Mouse (Mus musculus) skeletal muscle tissue, adult 2 months (tissue): Measurements from ENCODE around the gene Nlrp9b.
"Not testable (repeated sequence)": the region's sequence is repeated elsewhere in the genome, so short reads cannot be mapped to it uniquely, and the experiment has no call there.

Experiments used
- DNase-seq: peaks from one replicate; pipeline ENCODE4 v3.0.0-alpha.2; 2012; ENCODE audit warnings: low read depth, low spot score

Gene Nlrp9b

GRCm38 (mm10) chr7:20122479-20122878 lies 131.2 kb downstream of the Nlrp9b start, which contains the start of gene Gm16442:
Gene Gm16442 (minus strand): TSS chr7:20122579.
- DNase-seq, result not testable (repeated sequence)
